Mouse (Mus musculus): ENCODE measurements around the gene Tbcel.

The Tbcel gene

DNA sequence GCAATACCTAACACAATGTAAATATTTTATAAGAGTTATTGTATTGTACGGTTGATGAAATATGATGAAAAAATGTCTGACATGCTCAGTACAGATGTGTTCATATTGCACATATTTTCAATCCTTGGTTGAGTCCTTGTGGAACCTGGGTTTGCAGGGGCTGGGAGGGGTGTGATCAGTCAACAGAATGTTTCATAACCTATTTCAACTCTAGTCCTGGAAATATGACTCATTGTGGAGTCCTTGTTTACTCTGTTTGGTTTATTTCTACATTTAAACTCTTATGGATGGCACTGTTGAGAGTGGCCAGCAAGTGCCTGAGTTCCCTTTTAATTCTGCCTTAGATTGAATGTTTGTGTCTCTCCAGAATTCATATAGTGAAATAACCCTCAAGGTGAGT lies 22.9 kb downstream of the Tbcel start:
- no peak for DNase-seq (ENCODE audit: low spot score in 2 of 2)

DNA sequence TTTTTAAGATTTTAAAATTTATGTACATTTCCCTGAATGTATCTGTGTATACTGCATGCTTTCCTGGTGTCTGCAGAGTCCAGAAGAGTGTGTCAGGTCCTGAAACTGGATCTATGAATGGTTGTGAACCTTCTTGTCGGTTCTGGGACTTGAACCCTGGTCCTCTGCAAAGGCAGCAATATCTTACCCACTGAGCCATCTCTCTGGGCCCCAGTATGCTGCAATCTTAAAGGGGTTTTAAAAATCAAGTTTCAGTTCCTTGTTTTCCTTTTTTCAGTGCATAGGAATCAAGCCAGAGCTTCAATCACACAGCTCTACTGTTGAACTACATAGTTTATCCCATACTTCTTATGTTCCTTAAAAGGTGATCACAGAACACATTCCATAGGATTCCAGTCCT lies 24.7 kb downstream of the Tbcel start:
- no peak for DNase-seq (ENCODE audit: low spot score in 2 of 2)

DNA sequence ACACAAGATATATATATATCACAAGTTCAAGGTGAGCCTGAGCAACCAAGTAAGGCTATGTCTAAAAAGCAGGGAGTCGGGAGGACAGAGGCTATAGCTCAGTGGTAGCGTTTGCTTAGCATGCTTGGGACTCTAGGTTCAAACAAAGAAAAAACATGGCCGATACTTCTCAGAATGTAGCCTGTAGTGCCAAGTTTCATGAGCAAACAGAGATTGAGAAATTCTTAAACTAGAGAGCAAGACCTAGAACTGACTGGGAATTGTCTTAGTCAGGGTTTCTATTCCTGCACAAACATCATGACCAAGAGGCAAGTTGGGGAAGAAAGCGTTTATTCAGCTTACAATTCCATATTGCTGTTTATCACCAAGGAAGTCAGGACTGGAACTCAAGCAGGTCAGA lies 31.4 kb downstream of the Tbcel start:
- no peak for DNase-seq (ENCODE audit: low spot score in 2 of 2)

DNA sequence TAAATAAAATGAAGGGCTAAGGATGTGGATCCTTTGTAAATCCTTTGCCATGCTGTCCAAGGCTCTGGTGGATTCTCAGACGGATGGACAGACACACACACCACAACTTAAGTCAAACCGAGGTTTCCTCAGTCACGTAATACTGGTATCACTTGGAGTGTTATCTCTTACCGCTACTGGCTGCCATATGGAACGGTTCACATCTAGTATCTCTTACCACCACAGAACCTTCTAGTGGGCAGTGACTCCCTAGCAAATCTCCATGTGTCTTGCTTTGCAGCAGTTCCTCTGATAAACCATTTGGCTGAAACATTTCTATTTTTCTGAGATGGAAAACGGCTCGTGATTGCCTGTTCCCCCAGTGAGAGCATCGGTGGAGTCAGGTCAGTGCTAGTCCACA lies 33.4 kb downstream of the Tbcel start:
- no peak for DNase-seq (ENCODE audit: low spot score in 2 of 2)

DNA sequence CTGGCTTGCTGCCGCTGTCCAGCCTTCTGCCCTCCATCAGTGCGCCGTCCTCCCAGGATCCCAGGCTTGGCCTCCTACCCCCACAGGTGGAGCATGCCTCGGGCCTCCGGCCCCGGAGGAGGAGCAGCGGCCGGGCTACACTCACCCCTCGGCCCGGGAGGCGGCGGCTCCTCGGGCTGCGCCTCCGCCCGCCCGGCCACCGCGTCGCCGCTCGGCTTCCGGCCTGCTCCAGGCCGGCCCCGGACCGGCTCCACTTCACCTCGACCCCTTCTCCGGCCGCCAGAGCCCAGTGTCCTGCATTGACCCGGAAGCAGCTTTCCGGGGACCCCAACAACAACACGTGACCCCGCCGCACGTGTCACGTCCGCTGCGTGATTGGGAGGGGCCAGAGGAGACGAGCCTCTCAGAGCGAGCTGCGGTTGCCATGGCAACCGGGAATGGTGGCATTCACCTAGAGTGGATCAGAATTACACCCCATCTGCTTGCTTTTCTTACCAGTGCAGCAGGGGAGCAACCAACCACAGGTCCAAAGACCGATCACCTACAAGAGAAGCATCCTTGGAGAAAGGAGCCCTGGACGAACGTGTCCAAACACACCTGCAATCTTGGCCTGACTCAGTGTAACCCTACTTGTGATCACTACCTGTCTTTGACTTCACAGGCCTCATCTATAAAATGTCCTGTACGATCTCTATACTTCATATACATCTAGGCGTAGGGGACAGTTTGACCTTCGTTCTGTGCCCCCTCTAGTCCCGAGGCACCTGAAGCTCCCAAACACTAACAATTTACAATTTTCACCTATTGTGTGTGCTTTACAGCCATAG lies 35.5 kb downstream of the Tbcel start:
- DNase-seq (ENCODE audit: low spot score in 2 of 2): peak; percentile 66 to 82

DNA sequence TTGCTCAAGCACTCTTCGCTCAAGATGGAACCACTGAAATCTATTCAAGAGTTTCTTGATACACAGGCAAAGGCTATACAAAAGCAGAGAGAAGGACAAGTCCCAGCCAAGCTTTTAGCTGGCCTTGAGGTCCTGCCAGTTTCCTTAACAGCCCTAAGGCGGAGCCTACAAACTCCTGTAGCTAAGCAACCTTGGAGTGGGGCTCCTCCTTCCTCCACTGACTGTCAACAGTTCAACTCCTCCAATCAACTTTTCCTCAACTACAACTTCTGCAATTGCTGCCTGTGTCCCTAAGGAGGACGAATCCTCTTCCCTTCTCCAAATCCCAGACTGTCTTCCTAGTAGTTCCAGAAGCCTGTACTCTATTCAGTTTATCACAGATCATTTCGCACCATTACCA lies 36.4 kb downstream of the Tbcel start:
- peak in 1 of 2 experiments; percentile 21 for DNase-seq (ENCODE audit: low spot score in 2 of 2)

DNA sequence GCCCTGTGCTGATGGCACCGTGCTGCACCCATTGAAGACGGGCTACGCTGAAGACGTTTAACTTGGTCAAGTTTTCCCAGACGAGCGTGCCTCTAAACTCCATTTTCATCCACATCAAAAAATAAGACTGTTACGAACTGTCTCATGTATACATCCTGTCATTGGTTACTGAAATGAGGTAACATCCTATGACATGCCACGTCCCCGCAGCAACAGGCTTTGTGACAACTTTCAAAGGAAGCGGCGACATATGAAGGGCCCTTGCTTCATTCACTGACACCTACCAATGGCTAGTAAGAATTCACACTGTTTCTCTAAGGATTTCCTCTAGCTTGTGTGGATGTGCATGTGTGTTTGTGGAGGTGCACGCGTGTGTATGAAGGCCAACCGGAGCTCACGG lies 38.3 kb downstream of the Tbcel start:
- DNase-seq (ENCODE audit: low spot score in 2 of 2): no peak

DNA sequence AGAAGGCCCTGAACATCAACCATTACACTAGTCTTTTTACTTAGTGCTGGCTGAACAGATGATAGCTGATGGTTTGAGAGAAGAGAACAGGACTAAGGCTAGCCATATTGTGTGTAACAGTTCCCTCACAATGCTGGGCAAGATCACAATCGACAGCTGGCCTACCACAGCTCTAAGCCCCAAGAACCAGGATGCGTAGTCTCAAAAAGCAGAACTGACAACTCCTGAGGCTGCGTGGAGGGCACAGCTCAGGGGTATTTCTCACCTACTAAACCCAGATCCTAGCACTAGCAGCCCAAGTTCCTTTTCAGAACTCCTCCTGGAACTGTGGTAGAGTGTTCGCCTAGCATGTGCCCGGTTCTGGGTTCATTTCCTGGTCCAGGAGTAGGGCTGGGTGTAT lies 39.2 kb downstream of the Tbcel start:
- no peak for DNase-seq (ENCODE audit: low spot score in 2 of 2)

DNA sequence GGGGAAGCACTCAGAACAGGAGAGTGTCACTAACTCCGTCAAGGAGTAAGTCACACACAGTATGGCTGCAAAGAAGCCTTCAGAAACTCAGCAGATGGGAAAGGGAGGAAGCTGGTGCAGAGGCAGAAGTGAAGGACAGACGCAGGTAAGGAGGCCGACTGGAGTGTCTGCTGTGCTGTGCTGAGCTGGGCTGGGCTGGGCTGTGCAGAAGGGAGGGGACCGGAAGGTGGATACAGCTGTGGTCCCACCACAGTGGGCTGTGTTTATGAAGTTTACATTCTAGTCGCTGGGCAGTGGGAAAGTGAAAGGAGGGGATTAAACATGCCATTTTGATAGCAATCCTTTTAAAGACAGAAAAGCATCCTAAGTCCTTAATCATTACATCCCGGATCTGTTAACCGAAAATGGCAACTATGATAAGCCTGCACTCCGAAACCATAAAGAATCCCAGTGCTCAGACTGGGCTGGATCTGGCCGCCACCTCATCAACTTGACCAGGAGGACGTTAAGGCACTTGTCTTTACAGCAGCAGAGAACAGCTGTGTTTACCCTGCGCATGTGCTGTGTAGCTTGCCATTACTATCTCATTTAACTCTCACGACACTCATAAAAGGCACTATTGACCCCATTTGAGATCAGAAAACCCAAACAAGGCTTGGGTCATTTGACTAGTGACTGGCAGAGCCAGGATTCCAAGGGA lies 40.3 kb downstream of the Tbcel start:
- no peak for DNase-seq (ENCODE audit: low spot score in 2 of 2)

DNA sequence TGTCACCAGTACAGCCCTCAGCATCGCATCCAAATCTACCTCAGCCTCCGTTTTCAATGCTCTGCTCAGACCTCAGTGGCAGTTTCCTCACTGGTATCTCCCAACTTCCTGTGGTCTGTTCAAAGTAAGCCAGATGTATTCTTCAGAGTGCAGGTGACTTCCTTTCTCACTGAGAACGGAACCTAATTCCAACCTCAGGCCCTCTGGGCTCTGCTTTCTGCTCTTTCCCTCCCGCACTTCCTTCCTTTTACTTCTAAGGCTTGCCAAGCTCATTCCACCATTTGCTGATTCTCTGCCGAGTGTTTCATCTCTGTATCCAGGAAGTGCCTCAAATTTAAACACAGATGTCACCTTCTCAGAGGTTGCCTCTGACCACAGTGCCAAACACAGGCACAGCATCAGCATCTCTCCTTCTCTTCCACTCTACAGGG lies 41.9 kb downstream of the Tbcel start:
- DNase-seq (ENCODE audit: low spot score in 2 of 2): no peak

DNA sequence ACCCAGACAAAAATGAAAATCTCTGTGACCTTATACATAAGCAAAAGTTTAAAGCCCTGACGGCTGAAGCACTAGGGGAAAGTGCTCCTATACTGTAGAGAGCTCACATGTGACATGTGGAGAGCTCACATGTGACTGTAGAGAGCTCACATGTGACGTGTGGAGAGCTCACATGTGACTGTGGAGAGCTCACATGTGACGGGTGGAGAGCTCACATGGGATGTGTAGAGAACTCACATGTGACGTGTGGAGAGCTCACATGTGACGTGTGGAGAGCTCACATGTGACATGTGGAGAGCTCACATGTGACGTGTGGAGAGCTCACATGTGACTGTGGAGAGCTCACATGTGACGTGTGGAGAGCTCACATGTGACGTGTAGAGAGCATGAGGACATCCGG lies 43.4 kb downstream of the Tbcel start:
- DNase-seq (ENCODE audit: low spot score in 2 of 2): no peak

DNA sequence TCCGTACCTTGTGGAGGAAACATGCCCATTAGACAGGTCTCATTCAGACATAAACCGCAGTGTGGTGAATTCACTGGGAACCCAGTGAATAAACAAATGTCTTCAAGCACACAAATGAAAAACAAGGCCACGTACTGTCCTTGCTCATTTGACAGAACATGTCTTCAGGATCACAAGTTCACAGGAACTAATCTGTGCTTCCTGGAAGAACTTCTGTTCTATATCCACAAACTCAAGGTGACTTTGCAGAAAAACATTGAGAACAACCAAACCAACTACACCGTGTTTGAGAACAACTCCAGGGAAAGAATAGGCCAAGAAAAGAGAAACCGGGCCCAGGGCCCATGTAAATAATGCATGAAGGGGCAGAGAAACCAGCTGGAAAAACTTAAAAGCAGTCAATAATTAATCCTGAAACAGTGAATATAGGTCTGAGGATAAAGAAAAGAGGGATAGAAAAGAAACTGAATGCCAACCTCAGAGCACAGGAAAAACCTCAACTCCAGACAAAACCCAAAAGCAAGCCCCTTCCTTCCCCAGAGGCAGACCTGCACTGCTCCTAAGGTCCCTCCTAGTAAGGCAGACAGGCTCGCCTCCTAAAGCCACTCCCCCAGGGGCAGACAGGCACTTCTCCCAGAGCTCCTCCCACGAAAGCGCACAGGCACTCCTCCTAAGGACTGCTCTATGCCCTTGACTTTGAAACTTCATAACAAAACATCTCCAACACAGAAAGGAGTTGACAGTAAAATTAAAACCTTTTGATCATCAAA lies 44.2 kb downstream of the Tbcel start:
- DNase-seq (ENCODE audit: low spot score in 2 of 2): peak; percentile 44 to 56

DNA sequence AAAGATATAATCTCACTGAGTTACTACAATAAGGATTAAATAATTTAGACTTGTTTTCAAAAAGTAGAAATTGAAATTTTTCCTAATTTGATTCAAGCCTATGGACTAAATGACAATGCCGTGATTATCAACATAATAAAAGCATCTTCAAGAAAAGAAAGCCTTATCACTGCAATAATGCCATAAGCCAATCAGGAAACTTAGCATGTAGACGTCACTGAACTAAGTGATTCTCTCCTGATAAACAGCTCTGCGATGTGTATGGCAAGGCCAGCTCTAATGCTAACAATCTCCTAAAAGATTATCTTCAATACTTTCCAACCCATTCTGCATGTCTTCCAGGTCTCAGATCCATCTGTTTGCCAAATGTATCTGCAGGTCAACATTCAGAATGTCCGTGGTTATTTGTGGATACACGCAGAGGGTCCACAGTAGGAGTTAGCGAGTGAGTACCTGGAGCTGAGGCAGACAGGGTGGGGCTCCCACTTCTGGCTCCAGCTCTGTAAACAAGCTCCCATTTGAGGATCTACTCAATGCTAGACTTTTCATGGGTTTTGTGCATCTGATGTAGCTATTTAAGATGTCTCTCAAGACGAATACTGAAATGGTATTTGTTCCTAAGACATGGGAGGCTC lies 44.9 kb downstream of the Tbcel start:
- no peak for DNase-seq (ENCODE audit: low spot score in 2 of 2)

DNA sequence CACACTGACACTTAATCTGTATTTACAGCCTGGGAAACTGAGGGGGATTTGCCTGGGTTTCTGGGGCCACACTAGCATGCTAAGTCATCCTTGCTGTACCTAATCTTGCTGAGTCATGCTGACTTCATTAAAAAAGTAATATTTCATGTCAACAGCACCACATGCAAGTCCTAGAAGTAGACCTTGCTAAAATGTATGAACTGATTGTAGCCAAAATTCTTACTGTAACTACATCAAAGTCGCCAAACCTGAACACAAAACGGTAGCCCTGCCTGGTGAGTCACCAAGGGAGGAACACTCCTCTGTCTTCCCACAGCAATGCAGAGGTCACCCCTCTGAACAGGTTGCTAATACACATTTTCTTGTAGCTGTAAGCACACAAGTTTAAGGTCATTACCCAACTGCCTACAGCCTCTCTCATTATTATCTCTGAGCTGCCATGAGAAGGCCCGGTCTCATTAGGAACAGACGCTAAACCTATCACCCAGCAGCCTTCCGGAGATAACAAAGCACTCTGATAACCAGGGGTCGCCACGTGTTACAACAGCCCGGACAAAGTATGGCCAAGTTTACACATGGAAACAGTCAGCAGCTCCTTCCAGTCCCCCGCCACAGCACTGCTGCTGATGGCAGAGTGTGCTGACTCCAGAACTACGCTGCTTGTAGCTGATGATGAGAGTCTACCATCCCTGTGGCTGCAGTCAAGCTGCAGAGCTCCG lies 46.1 kb downstream of the Tbcel start:
- peak in 1 of 2 experiments; percentile 14 for DNase-seq (ENCODE audit: low spot score in 2 of 2)

DNA sequence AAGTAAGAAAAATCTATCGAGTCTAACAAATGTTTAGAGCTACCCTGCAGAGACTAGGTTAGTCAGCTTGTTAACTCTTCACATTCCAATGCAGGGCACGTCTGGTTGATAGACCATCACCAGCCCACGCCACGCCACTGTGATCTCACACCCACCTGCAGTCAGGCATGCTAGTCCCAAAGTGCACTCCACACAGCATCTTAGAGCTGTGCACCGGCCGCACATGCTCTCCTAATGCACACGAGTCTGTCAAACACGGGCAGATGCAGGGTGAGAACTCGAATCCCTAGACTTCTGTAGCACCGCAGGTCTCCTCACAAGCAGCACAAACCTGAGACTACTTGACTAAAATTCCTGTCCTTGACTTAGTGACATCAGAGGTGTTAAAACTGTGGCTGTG lies 47.3 kb downstream of the Tbcel start:
- DNase-seq (ENCODE audit: low spot score in 2 of 2): no peak

DNA sequence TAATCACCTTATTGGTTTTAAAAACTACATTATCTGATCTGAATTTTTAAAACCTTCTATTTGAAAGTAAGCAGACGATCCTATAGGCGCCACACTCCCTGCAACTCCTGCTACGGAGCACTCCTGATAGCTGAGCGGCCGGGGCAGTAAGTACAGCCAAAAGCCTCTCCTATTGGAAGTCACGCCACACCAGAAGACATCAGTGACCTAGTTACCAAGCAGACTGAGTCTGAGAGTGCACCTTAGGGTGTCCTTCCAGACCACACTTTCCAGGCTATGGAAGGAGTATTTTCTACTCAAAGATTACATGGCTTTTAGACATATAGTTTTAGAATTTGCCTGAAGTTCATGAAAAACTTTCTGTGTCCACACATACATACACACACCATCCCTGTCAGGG lies 47.9 kb downstream of the Tbcel start:
- DNase-seq (ENCODE audit: low spot score in 2 of 2): no peak

DNA sequence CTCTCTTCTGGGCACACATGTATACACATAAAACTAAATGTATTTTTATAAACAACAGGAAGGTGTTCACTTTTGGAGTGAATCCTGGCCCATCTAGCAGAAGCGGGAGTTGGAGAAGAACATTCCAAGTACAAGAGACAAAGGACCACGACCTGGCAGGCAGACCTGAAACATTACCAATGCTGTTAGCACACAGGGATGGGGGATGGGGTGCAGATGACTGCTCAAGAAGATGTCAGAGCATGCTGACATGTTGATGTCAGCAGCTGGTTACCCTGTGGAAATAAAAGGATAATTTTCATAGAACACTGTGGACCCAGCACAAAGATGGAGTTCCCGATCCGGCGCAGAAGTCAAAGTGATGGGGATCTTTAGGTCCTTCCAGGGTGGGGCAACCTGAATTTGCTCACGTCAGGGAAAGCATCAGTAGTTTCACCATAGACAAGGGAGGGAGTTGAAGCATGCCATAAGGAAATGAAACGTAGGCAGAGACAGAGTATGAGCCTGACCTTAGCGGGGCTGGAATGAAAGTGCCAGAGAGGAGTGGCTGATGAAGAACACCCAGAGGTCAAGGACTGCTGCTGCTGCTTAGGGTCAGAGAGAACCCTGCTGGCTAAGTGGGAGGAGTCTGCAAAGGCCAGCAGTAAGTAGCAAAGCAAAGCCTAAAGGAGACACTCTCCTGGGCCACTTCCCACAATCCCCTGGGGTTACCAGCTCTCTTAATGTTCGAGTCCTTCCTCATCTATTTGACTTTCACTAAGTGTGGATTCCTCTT lies 48.7 kb downstream of the Tbcel start:
- DNase-seq (ENCODE audit: low spot score in 2 of 2): no peak

DNA sequence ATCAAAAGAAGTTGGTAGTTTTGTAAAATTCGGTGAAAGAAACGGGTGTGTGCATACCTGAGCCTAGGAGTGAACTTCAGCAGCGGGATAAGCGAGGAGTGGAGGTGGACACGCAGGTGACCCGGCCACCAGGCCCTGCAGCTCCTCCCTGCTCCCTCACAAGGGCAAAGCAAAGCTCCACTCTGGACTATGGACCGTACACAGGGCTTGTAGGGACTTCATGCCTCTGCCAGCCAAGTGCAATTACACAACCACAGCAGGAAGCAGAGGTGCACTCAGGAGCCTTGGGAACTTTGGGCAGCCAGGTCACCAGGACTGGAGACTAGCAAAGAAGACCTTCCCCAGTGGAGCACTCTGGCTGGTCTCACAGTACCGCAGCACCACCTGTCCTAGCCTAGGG lies 50.1 kb downstream of the Tbcel start:
- no peak for DNase-seq (ENCODE audit: low spot score in 2 of 2)

DNA sequence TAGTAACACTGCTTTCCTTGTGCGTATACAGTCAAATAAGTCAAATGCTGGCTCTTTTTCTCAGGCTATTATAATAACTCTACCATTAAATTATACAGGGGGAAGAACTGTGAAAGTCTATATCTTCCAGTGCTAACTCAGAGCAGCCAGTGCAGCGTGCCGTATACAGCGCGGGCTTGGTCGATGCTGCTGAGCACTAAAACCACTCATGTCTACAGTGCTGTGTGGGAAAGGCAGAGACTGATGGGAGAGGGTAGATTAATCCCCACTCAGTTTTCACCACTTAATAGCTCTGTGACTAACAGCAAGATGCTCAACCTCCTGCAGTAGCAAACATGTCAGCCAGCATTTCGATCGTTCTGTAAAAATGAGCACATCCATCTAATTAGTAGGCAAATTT lies 53.2 kb downstream of the Tbcel start:
- no peak for DNase-seq (ENCODE audit: low spot score in 2 of 2)

DNA sequence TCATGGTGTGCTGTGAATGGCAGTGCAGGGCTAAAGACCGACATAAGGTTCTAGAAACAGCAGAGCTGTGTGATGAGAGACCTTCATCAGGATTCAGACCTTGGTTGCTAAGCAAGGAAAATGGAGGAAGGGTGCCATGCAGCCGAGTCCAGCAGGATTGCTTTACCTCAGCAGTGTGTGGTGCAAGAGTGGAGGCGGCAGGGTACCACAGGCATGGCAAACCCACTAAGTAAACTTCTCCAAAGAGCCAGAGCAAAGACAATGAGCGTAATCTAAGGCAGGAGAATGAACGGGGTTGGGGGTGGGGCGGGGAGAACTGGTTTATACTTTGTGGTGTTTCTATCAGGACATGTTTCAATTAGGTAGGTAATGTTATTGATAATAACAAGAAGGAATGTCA lies 58.6 kb downstream of the Tbcel start:
- DNase-seq (ENCODE audit: low spot score in 2 of 2): no peak

DNA sequence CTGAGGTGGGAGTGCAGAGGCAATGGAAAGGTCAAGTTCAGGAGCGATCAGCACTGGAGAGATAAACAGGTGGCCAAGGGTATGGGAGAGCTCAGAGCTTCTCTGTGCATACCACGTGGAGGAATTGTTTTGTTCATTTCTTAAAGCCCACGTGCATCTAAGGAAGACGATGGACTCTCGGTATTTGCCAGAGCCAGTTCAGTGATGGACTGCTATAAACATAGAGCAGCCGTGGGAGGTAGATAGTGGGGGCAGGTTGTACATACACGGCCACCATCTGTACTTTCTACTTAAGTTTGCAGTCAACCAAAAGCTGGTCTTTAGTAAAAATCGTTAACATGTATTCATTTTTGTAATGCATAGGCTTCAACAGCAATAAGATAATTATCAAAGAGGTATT lies 65.5 kb downstream of the Tbcel start:
- no peak for DNase-seq (ENCODE audit: low spot score in 2 of 2)
